Mouse (Mus musculus): ENCODE data around the gene Teddm1b. TPM values are rescaled to one million over a fixed set of nuclear protein-coding genes. Genes with fewer than 3 reads are reported as not detected.
"Not testable (repeated sequence)": the region's sequence is repeated elsewhere in the genome, so short reads cannot be mapped to it uniquely, and the experiment has no call there.

Gene Teddm1b
- polyA plus RNA-seq, 1 experiment from 2014 or later, result 0.11 TPM

DNA sequence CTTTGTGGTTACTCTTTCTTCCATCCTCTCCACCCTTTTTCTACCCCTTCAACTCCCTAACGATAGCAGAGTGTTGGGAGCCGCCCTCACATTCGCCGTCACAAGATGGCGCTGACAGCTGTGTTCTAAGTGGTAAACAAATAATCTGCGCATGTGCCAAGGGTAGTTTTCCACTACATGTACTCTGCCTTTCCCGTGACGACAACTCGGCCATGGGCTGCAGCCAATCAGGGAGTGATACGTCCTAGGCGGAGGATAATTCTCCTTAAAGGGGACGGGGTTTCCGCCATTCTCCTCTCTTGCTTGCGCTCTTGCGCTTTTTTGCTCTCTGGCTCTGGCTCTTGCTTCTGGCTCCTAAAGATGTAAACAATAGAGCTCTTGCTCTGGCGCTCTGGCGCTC lies 6.2 kb downstream of the Teddm1b start:
- not testable (repeated sequence) for H3K9me3 ChIP-seq (replicated peaks; ENCODE audit: control insufficient read depth, low read length); H3K27me3 ChIP-seq (ENCODE audit: control insufficient read depth, insufficient read depth, low read length); H3K9ac ChIP-seq (ENCODE audit: low read length); H3K27ac ChIP-seq (ENCODE audit: low read length); H3K36me3 ChIP-seq (ENCODE audit: control insufficient read depth, insufficient read depth); H3K4me3 ChIP-seq (ENCODE audit: low read length); H3K4me2 ChIP-seq (ENCODE audit: low read depth, low read length); ATAC-seq (replicated peaks; ENCODE audit: extremely low read depth, insufficient read depth, low FRiP score); H3K4me1 ChIP-seq (ENCODE audit: control insufficient read depth, insufficient read depth, low read length)
- 92% methylated on average over 17 of the region's 17 CpGs for WGBS

DNA sequence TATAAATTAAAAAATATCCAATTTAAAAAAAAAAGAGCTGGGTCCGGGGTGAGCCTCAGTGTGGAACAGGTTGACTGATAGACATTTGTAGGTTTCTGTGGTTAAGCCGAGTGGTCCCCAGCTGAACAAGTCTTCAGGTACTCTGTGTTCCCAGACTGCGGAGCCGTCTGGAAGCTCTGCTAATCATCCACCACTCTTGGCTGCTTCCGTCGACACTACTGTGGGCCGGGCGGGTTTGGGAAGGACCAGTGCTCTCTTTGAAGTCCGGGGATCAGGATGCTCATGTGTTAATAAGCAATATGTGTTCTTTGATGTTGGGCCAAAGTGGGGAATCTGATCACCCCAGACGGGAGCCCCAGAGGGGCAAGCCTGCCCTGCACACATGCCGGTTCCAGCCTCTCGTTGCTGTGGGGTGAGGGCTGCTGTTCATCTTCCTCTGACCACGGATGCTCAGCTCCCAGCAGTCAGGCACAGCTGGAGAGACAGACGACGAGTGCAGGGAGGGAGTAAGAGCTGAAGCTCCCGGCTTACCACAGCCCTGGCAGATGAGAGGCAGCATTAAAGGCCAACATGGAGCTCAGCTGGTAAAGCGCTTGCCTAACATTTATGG lies 12.0 kb downstream of the Teddm1b start:
- H3K4me2 ChIP-seq (ENCODE audit: low read depth, low read length), result no peak overlapping the region
- no peak overlapping the region for H3K9ac ChIP-seq (ENCODE audit: low read length)
- ATAC-seq (replicated peaks; ENCODE audit: extremely low read depth, insufficient read depth, low FRiP score), result no peak
- no peaks in the 10 kb centered on the region for H3K4me1 ChIP-seq (ENCODE audit: control insufficient read depth, insufficient read depth, low read length)
- H3K9me3 ChIP-seq (replicated peaks; ENCODE audit: control insufficient read depth, low read length), result no peaks in the 10 kb centered on the region
- H3K36me3 ChIP-seq (ENCODE audit: control insufficient read depth, insufficient read depth), result no peaks in the 10 kb centered on the region
- WGBS, result 30% methylated on average over 17 of the region's 17 CpGs
- no peak overlapping the region for H3K4me3 ChIP-seq (ENCODE audit: low read length)
- H3K27ac ChIP-seq (ENCODE audit: low read length), result no peak overlapping the region
- H3K27me3 ChIP-seq (ENCODE audit: control insufficient read depth, insufficient read depth, low read length), result no peaks in the 10 kb centered on the region

DNA sequence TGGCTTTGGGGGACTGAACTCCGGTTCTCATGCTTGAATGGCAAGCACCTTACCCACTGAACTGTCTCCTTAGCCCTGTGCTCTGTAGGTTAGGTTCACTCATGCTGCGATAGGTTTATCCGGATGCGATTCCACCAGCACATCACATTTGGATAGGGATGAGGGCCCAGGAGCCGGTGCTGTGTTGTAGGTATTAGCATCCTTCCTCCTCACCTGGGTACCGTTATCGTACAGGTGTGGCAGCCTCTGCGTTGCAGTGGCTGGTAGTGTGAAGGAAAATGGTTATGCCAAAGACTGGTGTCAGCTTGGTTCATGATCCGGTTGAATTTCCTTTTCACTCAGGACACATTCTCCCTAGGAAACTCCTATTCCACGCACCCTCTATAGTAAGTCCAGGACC lies 16.0 kb downstream of the Teddm1b start:
- H3K4me3 ChIP-seq (ENCODE audit: low read length), result no peak overlapping the region
- no peaks in the 10 kb centered on the region for H3K36me3 ChIP-seq (ENCODE audit: control insufficient read depth, insufficient read depth)
- H3K27ac ChIP-seq (ENCODE audit: low read length), result no peak overlapping the region
- no peak overlapping the region for H3K9ac ChIP-seq (ENCODE audit: low read length)
- no peak for ATAC-seq (replicated peaks; ENCODE audit: extremely low read depth, insufficient read depth, low FRiP score)
- WGBS, result 91% methylated on average over 10 of the region's 10 CpGs
- no peaks in the 10 kb centered on the region for H3K27me3 ChIP-seq (ENCODE audit: control insufficient read depth, insufficient read depth, low read length)
- no peak overlapping the region for H3K4me2 ChIP-seq (ENCODE audit: low read depth, low read length)
- H3K9me3 ChIP-seq (replicated peaks; ENCODE audit: control insufficient read depth, low read length), result no peaks in the 10 kb centered on the region
- H3K4me1 ChIP-seq (ENCODE audit: control insufficient read depth, insufficient read depth, low read length), result no peaks in the 10 kb centered on the region

DNA sequence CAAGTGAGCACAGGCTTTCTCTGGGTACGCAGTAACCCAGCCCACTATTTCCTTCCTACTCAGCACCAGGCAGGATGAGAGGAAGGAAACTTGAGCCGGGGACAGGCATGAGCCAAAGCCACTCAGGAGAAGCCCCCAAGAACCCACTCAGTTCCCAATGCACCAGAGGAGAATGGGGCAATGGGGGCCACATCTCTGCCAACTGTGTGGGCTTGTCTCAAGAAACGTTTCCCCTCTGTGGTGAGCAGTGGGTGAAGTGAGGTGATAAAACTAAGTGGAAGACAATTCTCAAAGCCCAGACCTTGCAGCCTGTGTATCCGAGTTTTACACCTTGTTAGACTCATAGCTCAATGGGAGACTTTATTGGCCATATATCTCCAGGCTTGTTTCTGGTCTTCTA lies 17.3 kb downstream of the Teddm1b start, which contains the start of gene Teddm1a:
Teddm1a (plus strand) TSS at position 301 of the 400 bp plus-strand sequence.
- ATAC-seq (replicated peaks; ENCODE audit: extremely low read depth, insufficient read depth, low FRiP score), result no peak
- no peak within 1 kb of the TSS for H3K27ac ChIP-seq (ENCODE audit: low read length)
- no peak within 1 kb of the TSS for H3K4me3 ChIP-seq (ENCODE audit: low read length)
- no peaks in the 10 kb centered on the region for H3K9me3 ChIP-seq (replicated peaks; ENCODE audit: control insufficient read depth, low read length)
- H3K36me3 ChIP-seq (ENCODE audit: control insufficient read depth, insufficient read depth), result no peaks in the 10 kb centered on the region
- H3K4me1 ChIP-seq (ENCODE audit: control insufficient read depth, insufficient read depth, low read length), result no peaks in the 10 kb centered on the region
- no peaks in the 10 kb centered on the region for H3K27me3 ChIP-seq (ENCODE audit: control insufficient read depth, insufficient read depth, low read length)
- no peak within 1 kb of the TSS for H3K9ac ChIP-seq (ENCODE audit: low read length)
- WGBS, result 49% methylated on average over 4 of the region's 4 CpGs
- H3K4me2 ChIP-seq (ENCODE audit: low read depth, low read length), result no peak within 1 kb of the TSS

DNA sequence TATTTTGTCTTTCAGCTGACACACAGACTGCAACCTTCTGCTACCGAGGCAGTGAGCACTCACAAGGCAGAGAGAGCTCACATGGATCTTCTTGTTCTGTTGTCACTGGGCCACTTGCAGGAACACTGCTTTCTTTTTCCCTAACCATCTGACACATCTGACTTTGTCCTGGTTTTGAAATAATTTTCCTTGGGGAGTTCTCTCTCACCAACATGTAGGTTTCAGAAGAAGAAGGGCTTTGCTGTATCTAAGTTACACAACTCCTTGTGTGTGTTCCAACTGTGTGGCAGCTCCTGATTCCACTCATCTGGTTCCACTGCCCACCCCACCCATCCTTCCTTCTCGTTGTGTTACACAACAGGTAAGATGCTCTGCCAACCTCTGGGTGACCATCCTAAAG lies 19.6 kb downstream of the Teddm1b start:
- H3K9me3 ChIP-seq (replicated peaks; ENCODE audit: control insufficient read depth, low read length), result no peaks in the 10 kb centered on the region
- ATAC-seq (replicated peaks; ENCODE audit: extremely low read depth, insufficient read depth, low FRiP score), result no peak
- H3K4me3 ChIP-seq (ENCODE audit: low read length), result no peak overlapping the region
- H3K4me2 ChIP-seq (ENCODE audit: low read depth, low read length), result no peak overlapping the region
- H3K27ac ChIP-seq (ENCODE audit: low read length), result no peak overlapping the region
- no peaks in the 10 kb centered on the region for H3K27me3 ChIP-seq (ENCODE audit: control insufficient read depth, insufficient read depth, low read length)
- H3K9ac ChIP-seq (ENCODE audit: low read length), result no peak overlapping the region
- 53% methylated on average over 2 of the region's 2 CpGs for WGBS
- H3K36me3 ChIP-seq (ENCODE audit: control insufficient read depth, insufficient read depth), result no peaks in the 10 kb centered on the region
- no peaks in the 10 kb centered on the region; the same call in 1 of the 2 replicates for H3K4me1 ChIP-seq (ENCODE audit: control insufficient read depth, insufficient read depth, low read length)

DNA sequence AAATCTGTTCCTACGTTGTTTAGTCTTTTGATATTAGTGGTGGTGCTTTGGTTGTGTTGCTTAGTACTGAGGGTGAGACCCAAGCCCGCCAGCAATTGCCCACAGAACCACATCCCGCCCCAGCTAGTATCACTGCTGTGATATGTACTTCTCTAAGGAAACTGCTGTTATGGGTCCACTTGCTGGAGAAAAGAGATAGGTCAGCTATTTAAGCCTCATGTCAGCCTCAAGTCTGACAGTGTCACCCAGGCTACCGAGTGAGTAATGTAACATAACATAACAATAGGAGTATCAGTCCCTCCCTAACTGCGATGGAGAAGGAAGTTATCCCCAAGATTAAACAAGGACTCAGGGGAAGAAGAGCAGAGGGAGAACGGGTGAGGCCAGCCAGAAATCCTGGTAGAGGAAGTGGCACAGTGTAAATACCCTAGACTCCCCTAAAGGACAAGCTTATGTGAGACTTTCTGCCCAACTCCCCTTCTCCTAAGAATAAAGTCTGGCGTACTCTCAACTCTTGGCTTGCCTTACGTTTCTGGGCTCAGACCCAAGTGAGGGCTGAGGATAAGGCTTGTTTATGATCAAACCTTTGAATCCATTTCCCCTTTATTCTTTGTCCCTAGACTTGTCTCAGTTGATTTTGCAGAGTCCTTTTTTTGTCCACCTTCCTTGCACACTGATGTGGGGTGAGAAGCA lies 20.2 kb downstream of the Teddm1b start:
- Histone ChIP-seq H3K4me2 (ENCODE audit: low read depth, low read length) (no peak overlapping the region), H3K9me3 (replicated peaks; ENCODE audit: control insufficient read depth, low read length) (no peaks in the 10 kb centered on the region), H3K9ac (ENCODE audit: low read length) (no peak overlapping the region), H3K4me3 (ENCODE audit: low read length) (no peak overlapping the region), H3K4me1 (ENCODE audit: control insufficient read depth, insufficient read depth, low read length) (peaks cover 3% of the 10 kb centered on the region; the same call in 1 of the 2 replicates), H3K27me3 (ENCODE audit: control insufficient read depth, insufficient read depth, low read length) (no peaks in the 10 kb centered on the region), H3K27ac (ENCODE audit: low read length) (no peak overlapping the region), H3K36me3 (ENCODE audit: control insufficient read depth, insufficient read depth) (no peaks in the 10 kb centered on the region)
- no peak for ATAC-seq (replicated peaks; ENCODE audit: extremely low read depth, insufficient read depth, low FRiP score)
- 38% methylated on average over 8 of the region's 8 CpGs for WGBS

DNA sequence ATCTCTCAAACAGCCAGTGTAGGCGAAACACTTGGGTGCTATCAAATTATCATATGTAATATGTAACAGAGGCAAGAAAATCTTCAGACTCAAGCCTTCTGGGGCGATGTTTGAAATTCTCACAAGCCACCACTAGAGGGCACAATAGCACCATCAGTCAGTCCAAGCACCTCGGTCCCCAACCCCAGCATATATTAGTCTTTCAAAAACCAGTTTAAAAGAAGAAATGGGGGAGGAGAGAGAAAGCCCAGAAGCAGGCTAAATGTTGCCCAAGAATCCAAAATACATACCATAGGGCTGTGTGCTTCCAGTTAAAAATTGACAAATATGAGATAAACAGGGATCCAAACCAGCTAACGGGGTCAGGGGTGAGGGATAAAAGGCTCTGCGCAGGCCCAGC lies 20.8 kb downstream of the Teddm1b start:
- Histone ChIP-seq H3K4me1 (ENCODE audit: control insufficient read depth, insufficient read depth, low read length) (peaks cover 3% of the 10 kb centered on the region; the same call in 1 of the 2 replicates), H3K27me3 (ENCODE audit: control insufficient read depth, insufficient read depth, low read length) (no peaks in the 10 kb centered on the region), H3K4me3 (ENCODE audit: low read length) (no peak overlapping the region), H3K36me3 (ENCODE audit: control insufficient read depth, insufficient read depth) (no peaks in the 10 kb centered on the region), H3K9ac (ENCODE audit: low read length) (no peak overlapping the region), H3K27ac (ENCODE audit: low read length) (no peak overlapping the region), H3K9me3 (replicated peaks; ENCODE audit: control insufficient read depth, low read length) (no peaks in the 10 kb centered on the region), H3K4me2 (ENCODE audit: low read depth, low read length) (no peak overlapping the region)
- 37% methylated on average over 5 of the region's 5 CpGs for WGBS
- ATAC-seq (replicated peaks; ENCODE audit: extremely low read depth, insufficient read depth, low FRiP score), result no peak

DNA sequence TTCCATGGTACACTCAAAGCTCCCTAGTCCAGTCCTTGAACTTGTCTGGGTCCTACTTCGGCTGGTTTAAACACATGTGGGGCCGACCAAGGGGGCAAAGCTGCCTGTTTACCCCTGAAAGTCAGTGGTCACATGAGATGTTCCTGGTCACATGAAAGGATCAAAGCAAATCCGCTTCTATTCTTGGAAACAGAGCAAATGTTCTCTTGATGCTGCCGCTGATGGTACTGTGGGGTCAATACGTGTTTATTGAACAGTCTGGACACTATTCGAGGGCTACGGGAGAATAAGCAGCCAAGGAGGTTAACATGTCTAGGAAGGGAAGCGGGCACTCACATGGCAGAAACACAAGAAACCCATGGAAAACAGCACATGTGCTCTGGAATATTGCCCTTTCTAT lies 23.1 kb downstream of the Teddm1b start:
- H3K4me2 ChIP-seq (ENCODE audit: low read depth, low read length), result no peak overlapping the region
- H3K36me3 ChIP-seq (ENCODE audit: control insufficient read depth, insufficient read depth), result no peaks in the 10 kb centered on the region
- ATAC-seq (replicated peaks; ENCODE audit: extremely low read depth, insufficient read depth, low FRiP score), result no peak
- WGBS, result 70% methylated on average over 8 of the region's 8 CpGs
- peaks cover 13% of the 10 kb centered on the region for H3K4me1 ChIP-seq (ENCODE audit: control insufficient read depth, insufficient read depth, low read length)
- H3K9me3 ChIP-seq (replicated peaks; ENCODE audit: control insufficient read depth, low read length), result no peaks in the 10 kb centered on the region
- no peak overlapping the region for H3K9ac ChIP-seq (ENCODE audit: low read length)
- H3K27me3 ChIP-seq (ENCODE audit: control insufficient read depth, insufficient read depth, low read length), result no peaks in the 10 kb centered on the region
- H3K27ac ChIP-seq (ENCODE audit: low read length), result no peak overlapping the region
- no peak overlapping the region for H3K4me3 ChIP-seq (ENCODE audit: low read length)

DNA sequence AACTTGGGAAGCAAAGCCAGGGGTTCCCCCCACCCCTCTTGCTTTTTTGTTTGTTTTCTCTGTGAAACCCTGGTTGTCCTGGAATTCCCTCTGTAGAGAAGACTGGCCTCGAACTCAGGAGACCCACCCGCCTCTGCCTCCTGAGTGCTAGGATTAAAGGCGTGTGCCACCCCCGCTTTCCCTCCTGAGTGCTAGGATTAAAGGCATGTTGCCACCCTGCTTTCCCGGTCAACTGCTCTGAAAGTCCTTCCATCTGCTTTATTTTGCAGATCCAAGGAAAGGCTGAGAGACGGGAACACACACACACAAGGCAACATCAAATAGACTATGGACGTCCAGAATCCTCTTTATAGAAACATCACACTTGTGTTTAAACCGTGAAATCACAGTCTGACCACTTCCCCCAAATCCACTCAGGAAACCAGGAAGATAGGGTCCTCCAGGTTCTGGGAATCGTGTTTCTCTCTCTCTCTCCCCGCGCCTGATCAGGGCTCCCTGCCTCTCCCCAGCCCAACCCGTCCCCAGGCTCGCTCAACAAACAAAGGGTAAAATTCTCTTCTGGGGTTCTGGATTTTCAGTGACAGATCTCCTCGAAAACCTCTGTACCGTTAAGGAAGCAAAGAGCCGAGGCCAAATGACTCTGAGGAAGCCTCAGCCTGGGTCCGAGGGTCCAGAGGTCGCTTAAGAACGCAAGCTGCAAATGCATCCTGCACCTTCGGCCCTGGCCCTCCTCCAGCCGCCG lies 25.0 kb downstream of the Teddm1b start:
- peaks cover 13% of the 10 kb centered on the region for H3K4me1 ChIP-seq (ENCODE audit: control insufficient read depth, insufficient read depth, low read length)
- H3K9ac ChIP-seq (ENCODE audit: low read length), result peak overlapping the region; percentile 71
- no peaks in the 10 kb centered on the region for H3K27me3 ChIP-seq (ENCODE audit: control insufficient read depth, insufficient read depth, low read length)
- no peaks in the 10 kb centered on the region for H3K9me3 ChIP-seq (replicated peaks; ENCODE audit: control insufficient read depth, low read length)
- 0 out of 2 replicates have a peak, but pooled peaks have one; percentile 19 for ATAC-seq (replicated peaks; ENCODE audit: extremely low read depth, insufficient read depth, low FRiP score)
- H3K36me3 ChIP-seq (ENCODE audit: control insufficient read depth, insufficient read depth), result peaks cover 12% of the 10 kb centered on the region; the same call in 1 of the 2 replicates
- WGBS, result 16% methylated on average over 22 of the region's 22 CpGs
- H3K4me3 ChIP-seq (ENCODE audit: low read length), result peak overlapping the region; percentile 88
- peak overlapping the region; percentile 82 for H3K4me2 ChIP-seq (ENCODE audit: low read depth, low read length)
- H3K27ac ChIP-seq (ENCODE audit: low read length), result peak overlapping the region; percentile 85

Data from heart, embryonic 16.5 days (tissue).